Mouse (Mus musculus) adrenal gland (tissue): ENCODE data around the gene Ncln.

Experiments
- intact Hi-C: fragments of 180-260 bp; cut with DNase I; formaldehyde crosslinking; loops from one replicate; pipeline ENCODE4 v1.15.1; 2025

Gene Ncln

DNA sequence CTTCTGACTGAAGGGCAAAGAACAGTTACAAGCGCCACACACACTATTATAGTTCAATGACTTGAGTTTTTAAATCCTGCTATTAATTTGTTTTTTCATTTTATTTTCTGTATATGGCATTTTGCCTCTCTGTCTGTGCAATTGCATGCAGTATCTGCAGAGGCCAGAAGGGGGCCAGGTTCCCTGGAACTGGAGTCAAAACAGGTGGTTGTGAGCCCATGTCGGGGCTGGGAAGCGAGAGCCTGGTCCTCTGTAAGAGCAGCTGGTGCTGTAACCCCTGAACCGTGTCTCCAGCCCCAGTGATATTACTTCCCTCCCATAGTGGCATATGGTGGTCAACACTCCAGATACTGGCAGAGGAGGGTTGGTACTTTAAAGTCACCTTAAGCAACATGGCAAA lies 22.4 kb upstream of the Ncln start:
- intact Hi-C loops: loop anchor here (5.0 kb wide), 1 partner anchor 34 kb away; no protein-coding TSS in a partner anchor

DNA sequence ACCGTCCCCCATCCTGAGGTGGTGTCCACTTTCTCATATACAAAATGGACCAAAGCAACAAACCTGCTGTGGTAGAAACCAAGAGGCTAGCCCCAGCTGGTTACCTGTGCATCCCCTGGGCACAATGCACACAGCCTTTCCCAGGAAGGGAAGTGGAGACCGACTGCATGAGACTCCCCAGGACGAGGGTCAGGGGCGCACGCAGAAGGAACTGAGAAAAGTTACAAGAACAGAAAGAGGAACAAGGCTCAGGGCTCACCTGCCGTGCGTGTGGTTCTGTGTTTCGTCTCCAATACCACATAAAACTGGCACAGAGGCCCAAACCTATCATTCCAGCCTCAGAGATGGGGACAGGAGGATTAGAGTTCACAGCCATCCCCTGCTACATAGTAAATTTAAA lies 21.0 kb upstream of the Ncln start:
- intact Hi-C loops: loop anchor here (5.0 kb wide), 1 partner anchor 35 kb away; no protein-coding TSS in a partner anchor

DNA sequence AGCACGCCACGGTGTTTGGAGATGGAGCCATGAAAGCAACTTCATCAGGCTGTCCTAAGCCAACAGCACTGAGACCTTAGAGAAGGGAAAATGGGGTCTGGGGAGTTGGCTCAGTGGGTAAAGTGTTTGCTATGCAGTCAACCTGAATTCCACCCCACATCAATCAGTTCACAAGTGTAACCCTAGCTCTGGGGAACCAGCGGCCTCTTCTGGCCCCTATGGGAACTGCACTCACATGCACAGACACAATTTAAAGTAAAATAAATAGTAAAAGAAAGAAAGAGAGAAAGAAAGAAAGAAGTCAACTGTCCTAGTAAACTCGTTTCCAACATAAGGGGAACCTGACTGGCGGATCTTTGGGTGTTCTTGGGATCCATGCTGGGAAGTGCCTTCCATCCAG lies 17.6 kb upstream of the Ncln start:
- intact Hi-C loops: no loop called here

DNA sequence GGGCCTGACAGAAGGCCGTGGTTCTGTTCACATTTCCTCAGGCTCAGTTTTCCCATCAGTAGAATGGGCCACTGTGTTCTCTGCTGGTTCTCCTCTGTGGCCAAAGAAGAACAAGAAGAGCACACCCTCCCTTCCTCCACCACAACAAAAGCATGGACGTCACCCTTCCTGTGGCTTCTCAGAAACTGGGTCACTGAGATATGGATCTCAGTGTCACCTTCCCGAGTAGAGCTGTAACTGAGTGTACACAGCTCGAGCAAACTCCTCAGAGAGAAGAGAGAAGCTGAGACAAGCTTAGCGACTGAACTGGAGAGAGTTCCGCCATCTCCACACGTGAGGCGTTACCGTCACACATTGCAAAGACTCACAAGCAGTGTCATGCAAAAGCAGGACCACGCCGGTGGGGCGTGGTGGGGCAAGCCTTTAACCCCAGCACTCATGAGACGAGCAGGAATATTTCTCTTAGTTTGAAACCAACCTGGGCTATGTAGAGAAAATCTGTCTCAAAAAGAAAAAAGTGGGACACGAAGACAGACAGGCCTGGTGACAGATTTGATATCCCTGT lies 14.1 kb upstream of the Ncln start:
- intact Hi-C loops: no loop called here

DNA sequence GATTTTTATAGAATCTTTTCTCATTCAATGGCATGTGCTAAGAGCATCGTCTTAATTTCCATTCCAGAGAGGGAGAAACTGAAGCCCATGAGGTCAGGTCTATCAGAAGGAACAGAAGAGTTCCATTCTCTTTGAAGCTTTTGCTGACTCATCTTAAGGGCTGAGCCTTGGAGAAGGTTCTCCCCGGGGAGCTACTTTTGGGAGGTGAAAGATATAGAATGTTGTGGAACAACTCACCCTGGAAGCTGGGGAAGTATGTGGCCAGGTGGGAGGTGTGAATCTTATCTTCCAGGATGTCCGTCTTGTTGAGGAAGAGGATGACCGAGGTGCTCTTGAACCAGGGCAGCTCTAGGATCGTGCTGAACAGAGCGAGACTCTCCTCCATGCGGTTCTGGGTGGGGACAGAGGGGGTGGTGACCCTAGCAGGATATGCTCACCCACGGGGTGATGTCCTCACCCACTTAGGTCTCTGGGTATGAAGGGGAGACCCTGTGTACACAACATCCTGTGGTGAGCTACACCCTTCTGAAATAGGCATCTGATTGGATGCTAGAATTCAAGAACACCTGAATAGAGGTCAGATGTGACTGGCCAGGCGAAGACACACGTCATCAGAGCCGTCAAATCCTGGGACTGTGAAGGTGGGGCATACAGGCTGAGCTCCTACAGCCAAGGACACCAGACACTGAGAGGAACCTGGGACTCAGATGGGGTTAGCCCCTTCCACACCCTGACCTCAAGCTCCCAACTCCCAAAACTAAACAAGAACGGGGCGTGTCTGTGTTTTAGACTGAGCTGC lies 11.7 kb upstream of the Ncln start:
- intact Hi-C loops: no loop called here

DNA sequence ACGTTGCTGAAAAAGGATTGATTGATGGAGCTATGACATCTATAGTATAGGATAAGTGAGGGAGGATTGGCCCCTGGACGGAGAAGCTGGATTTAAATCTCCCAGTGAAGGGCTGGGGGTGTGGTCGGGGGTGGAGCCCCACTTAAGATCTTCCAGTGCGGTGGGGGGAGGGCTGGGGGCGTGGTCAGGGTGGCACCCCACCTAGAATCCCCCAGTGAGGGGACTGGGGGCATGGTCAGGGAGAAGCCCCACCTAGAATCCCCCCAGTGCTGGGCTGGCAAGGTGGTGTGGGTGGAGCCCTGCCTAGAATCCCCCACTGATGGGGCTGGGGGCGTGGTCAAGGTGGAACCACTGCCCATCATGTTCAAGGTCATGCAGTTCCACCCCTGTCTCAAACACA lies 10.9 kb upstream of the Ncln start:
- intact Hi-C loops: no loop called here

DNA sequence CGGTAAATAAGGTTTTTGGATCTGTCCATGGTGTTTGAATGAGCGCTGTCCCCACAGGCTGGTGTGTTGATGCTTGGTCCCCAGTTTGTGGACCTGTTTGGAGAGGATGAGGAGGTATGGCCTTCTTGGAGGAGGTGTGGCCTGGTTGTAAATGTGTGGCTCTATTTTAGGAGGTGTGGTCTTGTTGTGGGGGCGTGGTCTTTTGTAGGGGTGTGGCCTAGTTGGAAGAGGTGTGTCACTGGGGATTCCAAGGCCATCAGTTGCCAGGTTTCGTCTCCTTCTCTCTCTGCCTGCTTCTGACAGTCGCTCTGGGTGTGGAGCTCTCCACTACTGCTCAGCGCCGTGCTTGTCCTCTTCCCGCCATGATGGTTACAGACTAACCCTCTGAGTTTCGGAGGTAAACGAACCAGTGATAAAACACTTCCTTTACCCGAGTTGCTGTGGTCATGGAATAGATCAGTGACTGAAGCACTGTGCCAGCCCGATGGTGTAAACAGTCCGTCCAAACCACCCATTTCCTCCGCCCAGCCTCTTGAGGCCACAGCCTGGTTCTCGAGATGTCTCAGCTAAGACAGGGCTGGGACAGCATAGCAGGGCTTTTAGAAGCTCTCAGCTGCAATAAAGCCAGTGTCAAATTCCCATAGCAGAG lies 8.9 kb upstream of the Ncln start:
- intact Hi-C loops: no loop called here

DNA sequence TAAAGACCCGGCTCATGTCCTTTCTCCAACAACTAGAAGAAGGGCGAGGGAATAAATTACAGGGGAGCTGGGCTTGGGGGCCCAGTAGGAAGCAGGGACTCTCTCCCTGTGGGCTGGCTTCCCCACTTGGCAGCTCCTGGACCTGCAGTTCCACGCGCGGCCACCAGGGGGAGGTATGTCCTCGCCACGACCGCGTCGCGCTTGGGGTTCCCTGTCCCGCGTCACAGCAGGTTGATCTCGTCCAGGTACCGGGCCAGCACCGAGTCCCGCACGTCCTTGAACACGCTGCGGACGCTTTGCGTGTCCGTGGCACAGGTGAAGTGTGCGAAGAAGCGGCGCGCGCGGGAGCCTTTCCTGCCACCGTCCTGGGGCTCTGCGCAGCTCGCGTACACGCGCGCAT lies 6.5 kb upstream of the Ncln start:
- intact Hi-C loops: loop anchor here (2.0 to 5.0 kb wide), 3 partner anchors 24 to 670 kb away; no protein-coding TSS in a partner anchor

DNA sequence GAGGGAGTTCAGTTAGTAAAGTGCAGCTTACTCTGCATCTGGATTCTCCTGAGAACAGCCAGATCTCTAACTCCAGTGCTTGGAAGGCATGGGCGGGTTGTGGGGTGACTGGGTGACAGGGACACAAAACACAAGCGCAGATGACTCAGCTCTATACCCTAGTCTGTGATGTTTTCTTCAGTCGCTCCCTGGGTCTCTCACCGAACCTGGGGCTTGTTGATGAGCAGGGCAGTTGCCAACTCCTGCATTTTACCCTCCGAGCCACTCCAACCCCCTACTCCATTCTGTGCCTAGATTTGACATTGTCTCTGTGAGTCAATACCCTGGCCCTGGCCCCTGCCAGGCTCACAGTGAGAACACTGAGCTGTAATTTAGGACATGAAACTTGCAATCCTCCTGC lies 5.7 kb upstream of the Ncln start:
- intact Hi-C loops: loop anchor here (2.0 to 5.0 kb wide), 3 partner anchors 25 to 670 kb away; no protein-coding TSS in a partner anchor

DNA sequence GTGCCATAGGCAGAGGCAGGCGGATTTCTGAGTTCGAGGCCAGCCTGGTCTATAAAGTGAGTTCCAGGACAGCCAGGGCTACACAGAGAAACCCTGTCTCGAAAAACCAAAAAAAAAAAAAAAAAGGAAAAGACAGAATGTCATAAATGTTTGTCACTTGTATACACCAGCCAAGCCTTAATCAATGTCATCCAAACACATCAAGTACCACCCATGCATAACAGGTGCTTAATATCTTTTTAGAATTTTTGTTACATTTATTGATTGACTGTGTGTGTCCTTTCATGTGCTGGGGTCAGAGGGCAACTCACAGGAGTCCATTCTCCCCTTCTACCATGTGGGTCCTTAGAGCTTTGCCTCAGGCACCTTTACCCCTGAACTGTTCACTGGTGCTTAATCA lies 3.8 kb upstream of the Ncln start, which contains the start of gene S1pr4:
TSS of gene S1pr4 (minus strand) at position 101 of the 400 bp plus-strand sequence.
- intact Hi-C loops: loop anchor here (5.0 kb wide), 2 partner anchors 52 to 672 kb away; no protein-coding TSS in a partner anchor

DNA sequence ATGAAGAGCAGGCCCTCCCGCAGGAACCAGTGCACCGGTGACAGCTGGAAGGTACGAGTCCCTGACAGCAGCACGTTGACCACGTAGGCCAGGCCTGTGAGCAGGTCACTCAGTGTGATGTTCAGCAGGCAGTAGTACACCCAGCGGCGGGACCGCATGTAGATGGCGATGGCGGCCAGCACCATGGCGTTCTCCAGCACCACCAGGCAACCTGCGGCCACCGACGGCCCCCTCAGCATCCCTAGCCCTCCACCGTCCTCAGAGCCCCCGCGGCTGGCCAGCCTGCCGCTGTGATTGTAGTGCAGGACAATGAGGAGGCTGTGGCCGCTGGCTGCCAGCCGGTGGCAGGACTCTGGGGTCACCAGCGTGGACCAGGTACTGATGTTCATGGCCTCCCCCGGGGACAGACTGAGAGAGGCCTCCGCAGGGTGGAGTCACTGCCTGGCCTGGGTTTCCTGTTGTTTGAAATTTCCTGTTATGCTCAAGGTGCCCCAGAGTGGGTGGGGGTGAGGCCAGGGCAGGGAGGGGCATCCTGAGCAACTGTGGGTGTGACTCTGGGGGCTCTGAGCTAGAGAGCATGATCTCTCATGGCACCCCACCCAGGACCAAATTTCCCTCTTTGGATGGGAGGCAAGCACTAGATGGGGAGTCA lies 3.2 kb upstream of the Ncln start:
- intact Hi-C loops: no loop called here

DNA sequence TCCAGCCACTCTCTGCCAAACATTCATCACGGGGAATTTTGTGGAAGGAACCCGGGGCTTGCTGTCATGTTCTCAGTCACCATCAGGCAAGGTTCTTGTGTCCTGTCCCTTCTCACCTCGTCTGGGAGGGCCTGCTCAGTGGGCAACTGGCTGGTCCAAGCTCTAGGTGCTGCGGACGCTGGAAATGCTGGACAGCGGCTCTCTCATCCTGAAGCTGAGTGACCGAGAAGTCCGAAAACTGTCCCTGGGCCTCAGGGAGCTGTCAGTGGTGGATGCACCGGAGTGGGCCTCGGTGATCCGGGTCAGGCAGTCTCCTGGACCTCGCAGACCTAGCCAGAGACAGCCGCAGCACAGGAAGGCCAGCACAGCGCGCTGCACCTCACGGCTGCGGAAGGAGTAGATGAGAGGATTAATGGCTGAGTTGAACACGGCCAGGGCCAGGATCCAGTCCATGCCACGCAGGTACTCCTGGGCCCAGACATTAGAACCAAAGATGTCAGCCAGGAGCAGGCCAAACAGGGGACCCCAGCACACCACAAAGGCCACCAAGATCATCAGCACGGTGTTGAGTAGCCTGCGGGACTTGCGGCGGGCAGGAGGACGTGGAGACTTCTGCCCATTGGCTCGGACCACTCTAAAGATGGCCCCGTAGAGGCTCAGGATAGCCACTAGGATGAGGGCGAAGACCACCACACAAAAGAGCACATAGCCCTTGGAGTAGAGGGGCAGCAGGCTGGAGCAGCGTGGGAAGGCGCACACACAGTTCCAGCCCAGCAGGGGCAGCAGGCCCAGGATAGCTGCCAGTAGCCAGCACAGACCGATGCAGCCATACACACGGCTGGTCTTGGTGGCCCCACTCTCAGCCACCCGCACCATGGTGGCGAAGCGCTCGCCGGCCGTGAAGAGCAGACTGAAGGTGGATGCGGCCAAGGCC lies 2.4 kb upstream of the Ncln start:
- intact Hi-C loops: no loop called here

DNA sequence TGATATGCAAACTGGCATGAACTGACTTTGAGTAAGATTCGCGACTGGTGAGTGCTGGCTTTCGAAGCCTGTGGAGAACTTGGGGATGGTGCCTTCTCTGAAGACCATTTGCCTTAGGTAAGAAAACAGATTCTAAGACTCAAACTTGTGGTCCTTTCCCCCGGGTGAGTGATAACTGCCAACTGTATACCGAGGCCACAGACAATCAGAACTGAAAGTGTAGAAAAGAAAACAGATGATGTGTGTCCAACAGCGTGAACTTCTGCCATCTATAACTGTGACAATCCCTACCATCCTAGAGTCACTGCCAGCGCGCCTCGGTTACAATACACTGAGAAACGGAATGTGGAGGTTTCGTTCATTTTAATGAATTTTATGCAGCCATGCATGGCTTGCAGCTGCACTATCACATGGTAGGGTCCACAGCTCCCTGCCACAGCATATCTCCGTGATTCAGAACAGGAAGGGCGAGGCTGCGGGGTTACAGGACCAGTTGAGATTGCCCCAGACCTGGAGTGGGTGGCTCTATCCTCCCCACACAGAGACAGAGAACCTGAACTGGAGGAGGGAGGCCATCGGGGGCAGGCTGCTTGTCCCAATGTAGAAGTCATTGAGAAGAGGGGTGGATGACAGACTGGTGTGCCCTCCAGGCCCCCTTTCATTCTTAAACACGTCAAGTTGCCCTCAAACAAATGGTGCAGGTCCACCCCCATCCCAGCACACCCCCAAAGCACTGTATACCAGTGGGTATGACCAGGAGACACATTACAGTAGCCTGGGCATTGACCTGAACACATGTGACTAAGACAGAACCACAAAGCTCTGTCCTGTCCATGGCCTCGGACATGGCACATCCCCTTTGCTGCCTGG lies 1.4 kb upstream of the Ncln start:
- intact Hi-C loops: no loop called here

DNA sequence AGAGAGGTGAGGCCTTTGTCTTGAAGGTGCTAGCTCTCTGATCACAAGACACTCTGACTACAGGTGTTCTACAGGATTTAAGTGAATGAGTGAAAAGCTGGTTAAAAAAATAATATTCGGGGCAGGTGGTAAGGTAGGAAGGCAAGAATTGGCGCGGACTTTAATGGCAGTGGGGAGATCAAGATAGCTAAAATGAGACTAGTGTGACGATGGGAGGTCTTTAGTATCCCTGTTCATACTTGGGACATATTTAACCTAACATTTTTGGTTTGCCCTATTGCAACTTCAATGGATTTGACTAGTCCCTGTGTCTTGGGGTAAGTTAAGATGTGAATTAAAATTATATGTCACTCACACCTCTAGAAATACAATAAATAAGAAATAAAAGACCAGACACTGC lies 777 bp upstream of the Ncln start:
- intact Hi-C loops: no loop called here

DNA sequence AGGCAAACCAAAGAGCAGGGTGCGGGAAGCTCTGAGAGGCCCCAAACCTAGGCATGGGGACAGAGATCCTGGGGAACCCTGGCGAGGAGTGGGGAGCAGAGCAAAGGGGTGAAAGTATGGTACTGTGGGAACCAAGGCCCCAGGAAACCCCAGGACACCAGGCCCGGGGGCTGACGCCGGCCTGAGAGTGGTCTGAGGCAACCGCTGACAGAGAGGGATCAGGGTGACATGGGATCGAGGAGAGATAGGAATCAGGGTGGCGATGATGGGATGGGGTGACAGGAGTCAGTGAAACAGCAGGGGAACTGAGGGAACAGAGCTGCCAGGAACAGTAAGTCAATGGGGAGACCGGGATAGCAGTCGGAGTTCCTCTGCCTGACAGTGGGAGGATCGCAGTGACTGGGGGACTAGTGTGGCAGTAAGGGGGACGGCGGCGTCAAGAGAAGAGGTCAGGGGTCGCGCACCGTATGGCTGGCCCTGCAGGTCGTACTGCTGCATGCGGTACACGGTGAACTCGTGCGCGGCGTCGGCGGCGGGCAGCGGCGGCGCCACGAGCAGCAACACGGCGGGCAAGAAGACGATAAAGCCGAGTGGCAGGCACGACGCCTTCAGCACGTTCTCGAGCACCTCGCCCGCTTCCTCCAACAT lies 452 bp downstream of the Ncln start:
- intact Hi-C loops: no loop called here

DNA sequence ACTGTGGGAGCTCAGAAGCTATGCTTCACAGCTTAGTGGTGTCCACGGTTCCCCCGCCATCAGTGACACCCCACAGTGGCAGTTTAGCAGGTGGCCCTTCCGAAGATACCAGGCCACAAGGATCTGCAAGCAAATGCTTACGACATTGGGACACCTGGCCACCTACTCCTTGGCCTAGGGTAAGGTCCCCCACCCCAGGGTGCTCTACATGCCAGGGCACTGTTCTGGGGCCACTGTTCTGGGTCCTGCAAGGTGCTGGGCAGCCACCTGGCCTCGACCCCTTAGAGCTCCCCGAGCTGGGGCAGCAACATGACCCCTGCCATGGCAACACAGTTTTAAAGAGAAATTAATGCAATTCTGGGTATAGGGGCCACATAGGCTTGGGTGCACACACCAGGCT lies 1.0 kb downstream of the Ncln start:
- intact Hi-C loops: no loop called here

DNA sequence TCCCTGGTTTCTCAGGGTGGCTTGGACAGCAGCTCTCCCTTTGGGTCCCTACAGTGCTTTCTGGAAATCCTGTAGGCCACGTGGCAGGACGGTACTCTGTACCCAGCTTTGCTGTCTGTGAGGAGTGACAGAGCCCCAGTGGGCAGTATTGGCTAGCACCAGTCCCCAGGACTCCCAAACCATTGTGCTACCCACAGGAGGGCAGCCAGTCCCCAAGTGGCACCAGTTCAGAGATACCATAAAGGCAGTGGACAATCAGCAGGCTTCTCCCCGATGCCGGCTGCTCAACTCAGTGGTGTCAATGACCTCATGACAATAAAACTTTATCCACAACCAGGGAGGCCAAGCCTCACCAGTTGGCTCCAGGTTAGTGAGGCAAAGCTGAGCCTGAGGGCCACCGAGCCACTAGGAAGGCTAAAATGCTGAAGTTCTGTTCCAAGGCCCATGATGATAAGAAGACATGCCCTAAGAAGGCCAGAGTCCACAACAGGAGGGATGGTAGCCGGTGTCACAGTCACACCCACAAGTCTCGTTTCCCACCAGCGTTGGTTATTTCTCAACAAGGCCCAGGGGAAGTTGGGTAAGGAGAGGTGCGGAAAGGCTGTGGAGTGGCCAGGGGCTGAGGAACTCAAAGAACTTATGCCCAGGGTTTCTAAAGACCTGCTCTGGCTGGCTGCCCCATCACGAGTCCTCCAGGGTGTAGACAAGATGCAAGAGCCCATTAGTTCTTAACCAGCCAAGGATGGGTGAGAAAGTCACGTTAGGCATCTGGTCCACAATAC lies 1.7 kb downstream of the Ncln start:
- intact Hi-C loops: no loop called here

DNA sequence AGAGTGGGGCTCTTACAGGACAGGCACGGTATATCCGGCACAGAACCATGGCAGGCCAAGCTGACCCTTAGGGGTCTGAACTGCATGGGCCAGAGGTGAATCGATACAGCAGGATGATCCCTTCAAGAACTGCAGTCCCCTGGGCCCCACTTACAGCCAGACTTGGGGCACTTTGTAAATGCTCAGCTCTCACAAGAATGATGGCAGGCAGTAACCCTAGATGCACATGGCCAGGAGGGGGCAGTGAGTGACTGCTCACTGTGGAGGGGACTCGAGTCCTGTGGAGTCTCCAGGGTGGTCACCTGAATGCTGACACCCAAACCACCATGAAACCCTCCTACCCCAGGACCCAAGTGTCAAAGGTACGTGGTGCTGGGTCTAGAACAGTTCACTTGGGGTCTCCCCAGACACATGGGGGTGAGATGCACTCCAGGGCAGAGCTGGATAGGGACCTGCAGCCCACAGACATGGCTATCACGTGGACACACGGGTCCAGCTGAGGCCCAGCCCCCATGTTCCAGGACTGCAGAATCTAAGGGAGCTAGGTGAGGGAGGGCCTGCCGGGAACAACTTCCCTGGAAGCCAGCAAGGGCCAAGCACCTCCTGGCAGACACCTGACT lies 2.5 kb downstream of the Ncln start:
- intact Hi-C loops: no loop called here
